Mouse (Mus musculus) brain, embryonic 14.5 days (tissue): ENCODE results near the gene Raet1e.

Experiments
- CTCF ChIP-seq: fragments of 200-500 bp; IDR thresholded peaks from 2 replicates; pipeline ENCODE4 v1.5.1; 2012; ENCODE audit warnings: inconsistent platforms, mild to moderate bottlenecking, moderate library complexity, borderline replicate concordance; ENCODE audit not compliant: insufficient read depth, insufficient read length; ENCODE audit errors: extremely low read depth
- POLR2A ChIP-seq: fragments of 200-500 bp; IDR thresholded peaks from 2 replicates; pipeline ENCODE4 v1.6.1; 2012; ENCODE audit warnings: mild to moderate bottlenecking, inconsistent platforms, borderline replicate concordance; ENCODE audit not compliant: poor library complexity, insufficient read depth, insufficient read length, severe bottlenecking; ENCODE audit errors: extremely low read depth

DNA sequence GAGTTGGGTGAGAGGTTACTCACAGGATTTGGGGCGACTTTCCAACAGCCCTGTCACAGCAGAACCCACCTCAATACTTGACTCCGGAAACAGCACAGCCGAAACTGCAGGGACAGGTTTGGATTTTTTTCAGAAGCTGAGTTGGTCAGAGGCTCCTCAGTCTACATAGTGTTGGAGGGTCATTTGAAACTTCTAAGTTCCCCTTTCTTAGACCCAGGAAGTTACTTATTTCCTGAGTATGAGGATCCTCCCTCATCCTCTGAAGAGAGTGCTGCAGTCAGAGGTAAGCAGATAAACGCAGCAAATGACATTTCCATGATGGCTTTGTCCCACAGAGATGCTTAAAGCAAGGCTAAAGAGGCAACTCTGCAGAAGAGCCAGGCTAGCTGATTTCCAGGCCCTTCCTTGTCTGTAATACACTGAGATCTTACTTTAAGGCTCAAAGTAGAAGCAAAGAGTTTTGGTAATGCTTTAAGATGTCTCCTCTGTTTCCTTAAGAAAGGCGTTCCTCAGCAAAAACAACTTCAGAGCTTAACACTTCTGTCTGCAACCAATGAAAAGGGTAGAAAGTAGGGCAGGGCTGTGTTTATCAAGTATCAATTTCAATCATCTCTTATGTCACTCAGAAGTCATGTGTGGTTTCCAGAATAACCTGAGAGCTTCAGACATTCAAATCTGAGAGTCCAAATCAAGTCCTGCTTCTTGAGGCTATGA lies 144.1 kb downstream of the Raet1e start:
- TF ChIP-seq POLR2A, result no peak
- no peak for TF ChIP-seq CTCF
